Mouse (Mus musculus): ENCODE data around the gene Scube2.

The Scube2 gene

DNA sequence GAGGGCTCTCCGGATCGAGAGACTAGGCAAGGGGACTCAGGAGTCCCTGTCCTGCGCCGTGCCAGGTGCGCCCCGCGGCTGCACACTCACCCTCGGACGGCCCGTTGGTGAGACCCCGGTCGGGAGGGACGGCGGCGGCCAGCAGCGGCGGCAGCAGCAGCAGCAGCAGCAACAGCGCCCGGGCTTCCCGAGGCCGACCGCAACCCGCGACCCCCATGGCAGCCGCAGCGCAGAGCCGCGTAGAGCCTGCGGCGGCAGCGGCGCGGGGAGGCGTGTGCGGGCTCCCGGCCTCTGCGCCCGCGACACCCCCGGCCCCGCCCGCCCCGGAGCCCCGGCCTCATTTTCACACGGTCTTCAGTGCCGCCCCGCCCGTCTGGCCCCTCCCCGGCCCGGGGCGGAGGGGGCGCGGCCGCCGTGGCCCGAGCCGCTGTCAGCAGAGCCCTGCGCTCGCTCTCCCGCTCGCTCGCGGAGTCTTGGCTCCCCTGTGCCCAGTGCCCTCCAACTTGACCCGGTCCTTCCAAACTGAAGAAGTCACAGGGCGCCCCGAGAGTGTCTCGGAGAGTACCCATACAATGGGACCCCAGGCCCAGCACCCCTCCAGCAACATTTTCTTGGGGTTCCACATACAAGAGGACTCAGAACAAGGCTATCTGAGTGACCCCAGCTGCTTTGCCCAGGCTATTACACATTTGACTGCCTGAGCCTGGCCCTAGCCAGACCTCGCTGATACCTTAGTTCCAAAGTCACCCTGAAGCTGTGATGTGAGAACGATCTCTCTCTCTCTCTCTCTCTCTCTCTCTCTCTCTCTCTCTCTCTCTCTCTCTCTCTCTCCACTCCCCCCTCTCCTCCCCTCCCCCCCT lies at the start of gene Scube2:
Gene Scube2, minus strand, starts transcription at position 310 of the 860 bp plus-strand sequence.
- DNase-seq (ENCODE audit: low spot score), result no peak

DNA sequence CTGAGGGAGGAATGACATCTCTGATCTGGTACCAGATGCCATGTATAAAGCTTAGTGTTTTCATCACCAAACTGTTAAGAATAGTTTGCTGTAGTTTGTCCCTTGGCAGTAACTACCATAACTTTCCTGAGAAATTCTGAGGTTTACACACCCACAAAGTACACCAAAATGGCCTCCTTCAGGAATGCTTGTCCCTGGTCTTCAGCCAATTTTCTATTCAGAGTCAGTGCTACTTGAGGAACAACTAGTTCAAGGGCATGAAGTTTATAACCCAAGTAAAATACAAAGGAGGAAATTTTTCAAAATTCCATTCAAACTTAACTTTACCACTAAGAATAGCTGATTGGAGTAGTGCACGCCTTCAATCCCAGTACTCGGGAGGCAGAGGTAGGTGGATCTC lies 40.7 kb upstream of the Scube2 start:
- DNase-seq (ENCODE audit: low spot score), result no peak

DNA sequence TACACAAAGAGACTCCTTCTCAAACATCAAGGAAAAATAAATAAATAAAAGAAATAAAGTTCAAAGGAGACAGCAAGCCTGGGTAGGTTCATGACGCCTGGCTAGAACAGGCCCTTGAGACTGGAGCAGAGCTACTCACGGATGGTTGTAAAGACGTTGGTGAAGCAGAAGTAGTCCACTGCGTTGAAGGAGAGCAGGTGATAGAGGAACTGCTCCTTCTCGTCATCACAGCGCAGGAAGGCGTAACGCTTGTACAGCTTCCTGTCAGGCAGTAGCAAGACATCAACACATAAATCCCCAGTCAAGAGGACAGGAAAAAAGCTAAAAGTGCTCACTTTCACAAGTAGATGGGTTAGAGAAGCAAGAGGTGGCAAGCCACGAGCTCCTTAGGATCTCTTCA lies 35.4 kb upstream of the Scube2 start:
- DNase-seq (ENCODE audit: low spot score), result no peak

DNA sequence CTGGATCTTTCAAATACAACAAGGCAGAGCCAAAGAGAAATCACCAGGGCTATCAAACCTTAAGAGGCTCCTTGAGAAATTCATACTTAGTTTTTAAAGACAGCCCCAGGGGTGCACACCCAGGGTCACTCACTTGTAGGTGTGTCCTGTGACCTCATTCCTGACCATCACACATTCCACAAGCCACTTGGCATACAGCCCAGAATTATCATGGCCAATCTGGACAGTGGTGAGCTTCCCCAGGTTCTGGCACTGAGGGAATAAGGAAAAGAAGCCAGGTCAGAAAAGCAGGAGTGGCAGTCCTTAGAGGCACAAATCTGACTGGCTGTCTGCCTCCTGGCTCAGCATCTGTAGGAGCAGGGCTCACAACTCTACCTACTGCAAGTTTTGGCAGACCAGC lies 33.4 kb upstream of the Scube2 start:
- DNase-seq (ENCODE audit: low spot score), result no peak

DNA sequence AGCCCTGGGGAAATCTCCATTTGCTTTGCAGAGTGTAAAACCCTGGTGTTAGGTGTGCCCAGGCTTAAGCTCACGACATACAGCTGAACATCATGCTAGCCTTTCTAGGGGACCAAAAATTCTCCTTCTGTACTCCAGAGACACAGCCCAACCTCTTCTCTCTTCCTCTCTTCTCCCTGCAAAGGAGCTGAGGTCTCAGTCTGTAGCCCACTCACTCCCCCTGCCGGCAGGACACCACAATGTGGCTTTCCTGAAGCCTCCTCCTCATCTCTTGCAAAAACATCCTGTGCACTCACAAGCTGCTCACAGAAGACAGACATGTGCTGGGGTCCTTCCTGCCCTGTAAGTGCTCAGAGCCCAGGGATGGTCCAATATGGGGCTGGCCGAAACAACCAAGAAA lies 27.1 kb upstream of the Scube2 start:
- peak; percentile 47 for DNase-seq (ENCODE audit: low spot score)

DNA sequence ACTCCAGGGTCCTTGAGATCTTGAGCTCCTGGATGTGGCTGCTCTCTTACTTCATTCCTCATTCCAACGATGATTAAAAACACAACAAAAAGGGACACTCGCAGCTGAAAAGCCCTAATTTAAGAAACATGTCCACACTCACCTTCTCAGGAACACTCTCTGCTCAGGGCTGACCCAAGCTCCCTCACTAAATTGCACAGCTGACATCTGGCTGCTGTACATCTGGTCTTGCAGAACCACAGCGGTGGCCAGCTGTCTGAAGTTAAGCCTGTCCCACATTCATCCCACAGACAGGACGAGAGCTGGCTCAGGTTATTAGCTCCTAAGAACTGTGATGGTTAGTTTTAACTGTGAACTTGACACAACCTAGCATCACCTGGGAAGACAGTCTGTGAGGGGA lies 26.3 kb upstream of the Scube2 start:
- no peak for DNase-seq (ENCODE audit: low spot score)

DNA sequence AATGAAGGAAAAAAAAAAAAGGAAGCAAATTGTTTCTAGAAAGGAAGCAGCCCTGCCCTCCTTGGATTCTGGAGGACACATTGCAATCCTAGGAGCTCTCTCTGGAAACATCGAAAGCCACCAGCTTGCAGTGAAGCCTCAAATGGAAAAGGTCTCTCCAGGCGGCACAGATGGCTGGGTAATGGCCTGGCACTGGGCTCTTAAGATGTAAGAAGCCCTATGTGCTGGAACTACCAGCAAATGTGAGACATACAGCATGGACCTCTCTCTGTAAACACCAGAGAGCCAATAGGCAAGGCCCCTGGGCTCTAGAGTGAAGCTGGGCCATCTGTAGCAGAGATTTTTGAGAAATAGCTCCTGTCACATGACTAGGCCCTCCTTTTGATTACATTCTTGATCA lies 24.8 kb upstream of the Scube2 start:
- no peak for DNase-seq (ENCODE audit: low spot score)

DNA sequence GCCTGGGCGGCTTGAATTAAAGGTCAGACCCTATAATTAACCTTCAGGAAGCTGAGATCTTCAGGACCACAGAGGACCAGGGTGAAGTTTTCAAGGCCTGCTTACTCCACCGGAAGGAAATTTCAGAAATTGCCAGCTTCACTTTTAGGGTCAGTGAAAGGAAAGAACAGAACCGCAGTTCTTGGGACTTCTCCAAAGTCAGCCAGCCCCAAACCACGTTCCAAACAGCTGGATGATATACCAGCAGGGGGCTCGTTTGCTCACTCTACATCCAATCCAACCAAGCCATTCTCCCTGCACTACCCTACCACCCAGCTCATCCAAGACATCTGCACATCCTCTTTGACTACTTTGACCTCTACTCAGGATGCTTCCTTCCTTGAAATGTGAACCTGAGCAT lies 23.8 kb upstream of the Scube2 start:
- DNase-seq (ENCODE audit: low spot score), result no peak

DNA sequence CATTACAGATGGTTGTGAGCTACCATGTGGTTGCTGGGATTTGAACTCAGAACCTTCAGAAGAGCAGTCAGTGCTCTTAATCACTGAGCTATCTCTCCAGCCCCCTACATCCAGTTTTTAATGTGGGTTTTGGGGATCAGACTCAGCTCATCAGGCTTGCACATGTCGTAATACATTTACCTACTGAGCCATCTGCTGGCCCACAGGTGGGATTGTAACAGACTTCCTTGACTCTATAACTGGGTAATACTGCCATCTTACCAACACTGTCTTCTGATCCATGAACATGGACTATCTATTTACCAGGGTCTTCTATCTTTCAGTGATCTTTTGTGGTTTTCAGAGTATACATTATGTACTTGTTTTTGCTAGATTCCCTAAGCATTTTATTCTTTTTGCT lies 20.8 kb upstream of the Scube2 start:
- DNase-seq (ENCODE audit: low spot score), result no peak

DNA sequence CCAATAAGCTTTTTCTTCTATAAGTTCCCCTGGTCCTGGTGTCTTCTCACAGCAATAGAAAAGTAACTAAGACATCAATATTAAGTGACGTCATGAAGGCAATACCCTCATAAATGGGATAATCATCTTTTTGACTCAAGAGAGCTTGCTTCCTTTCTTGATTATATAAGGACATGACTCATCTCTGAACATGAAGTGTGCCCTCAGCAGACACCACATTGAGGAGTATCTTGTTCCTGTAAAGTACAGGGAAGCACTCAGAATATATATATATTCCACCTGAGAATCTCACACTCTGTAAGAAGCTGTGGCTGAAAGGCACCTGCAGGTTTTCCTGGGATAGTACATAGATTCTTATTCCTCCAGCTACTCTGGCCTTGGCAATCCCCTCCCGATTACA lies 17.1 kb upstream of the Scube2 start:
- no peak for DNase-seq (ENCODE audit: low spot score)

DNA sequence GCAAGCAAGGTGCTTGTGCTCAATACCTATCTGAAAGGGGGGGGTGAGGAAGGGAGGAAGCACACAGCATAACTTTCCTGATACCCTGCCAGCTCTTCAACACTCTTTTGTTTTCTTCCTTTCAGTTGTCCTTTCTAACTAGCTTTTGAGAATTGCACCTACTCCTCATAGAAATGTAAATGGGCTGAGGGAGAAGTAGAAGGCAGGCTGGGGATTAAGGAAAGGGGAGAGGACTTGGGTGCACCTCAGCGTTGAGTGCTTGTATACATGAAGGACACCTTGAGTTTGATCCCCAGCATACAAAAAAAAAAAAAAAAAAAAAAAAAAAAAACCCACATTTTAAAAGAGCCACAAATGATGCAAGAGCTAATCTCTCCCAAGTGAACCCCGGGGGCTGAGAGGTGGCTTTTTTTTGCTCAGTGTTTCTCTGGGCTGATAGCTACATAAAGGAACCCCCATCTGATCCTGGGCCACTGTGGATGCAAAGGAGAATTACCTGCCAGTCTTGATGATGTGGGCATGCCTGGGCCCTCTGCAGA lies 16.2 kb upstream of the Scube2 start:
- DNase-seq (ENCODE audit: low spot score), result no peak

DNA sequence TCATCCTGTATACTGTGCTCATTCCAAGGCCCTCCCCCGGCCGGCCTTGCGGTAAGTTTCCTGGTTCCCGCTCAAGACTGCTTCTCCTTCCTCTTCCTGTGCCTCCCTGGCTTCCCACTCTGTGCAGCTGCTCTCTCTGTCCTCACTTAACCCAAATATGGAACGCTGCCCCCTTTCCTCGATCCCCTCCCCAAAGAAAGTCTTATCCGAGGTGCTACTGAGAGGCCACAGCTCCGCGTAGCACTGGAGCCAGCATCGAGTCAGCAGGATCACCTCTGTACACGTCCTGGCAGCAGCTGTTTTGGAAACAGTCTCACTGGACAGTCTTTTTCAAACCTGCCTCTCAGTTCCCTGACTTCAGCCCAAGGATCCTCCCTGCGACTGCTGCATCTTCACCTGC lies 13.7 kb upstream of the Scube2 start:
- DNase-seq (ENCODE audit: low spot score), result no peak

DNA sequence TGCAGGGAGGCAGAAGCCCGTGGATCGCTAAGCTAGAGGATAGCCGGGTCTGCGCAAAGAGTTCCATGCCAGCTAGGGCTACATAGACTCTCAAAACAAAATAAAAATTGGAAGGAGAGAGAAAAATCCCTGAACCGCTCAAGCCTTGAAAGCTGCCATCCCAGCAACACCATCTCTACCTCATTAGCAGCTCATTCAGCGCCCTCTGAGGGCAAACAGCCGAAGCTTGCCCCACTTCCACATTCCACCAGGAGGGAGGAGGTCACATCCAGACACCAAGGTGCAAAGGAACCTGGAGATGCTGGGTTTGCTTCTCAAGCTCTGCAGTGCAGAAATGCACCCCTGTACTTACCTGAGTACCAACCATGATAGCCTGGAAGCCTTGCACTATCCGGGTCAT lies 10.6 kb upstream of the Scube2 start:
- DNase-seq (ENCODE audit: low spot score), result no peak

DNA sequence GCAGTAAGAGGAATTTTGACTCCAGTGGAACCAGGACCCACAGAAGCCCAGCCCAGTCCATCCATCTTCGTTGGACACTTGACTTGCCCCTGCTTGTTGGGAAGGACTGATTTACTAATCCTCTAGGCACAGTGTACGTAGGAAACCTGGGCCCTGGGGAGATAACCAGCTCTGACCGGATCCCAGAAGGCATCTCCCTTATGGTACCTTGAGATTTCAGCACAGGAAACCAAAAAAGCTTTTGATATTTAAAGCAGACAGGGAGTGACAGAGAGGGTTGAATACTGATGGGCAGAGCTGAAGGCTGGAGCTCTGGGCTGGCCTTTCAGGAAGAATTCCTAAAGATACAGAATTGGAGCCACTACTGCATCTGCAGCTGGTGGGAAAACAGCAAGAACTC lies 10.1 kb upstream of the Scube2 start:
- DNase-seq (ENCODE audit: low spot score), result no peak

DNA sequence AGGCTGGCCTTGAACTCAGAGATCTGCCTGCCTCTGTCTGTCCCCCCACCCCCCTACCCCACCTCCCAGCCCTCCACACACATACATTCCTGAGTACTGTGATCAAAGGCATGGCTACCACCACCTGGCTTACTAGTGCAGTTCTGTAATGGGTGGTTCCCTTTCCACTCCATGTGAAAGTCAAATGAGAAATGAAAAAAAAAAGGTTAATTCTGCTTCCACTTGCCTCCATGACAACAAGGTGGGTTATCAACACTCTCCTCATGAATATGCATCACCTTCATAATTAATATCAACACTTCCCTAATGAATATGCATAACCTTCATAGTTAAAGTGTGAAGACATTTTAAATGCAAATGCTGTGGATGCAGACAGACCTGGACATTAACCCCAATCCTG lies 9.6 kb upstream of the Scube2 start:
- no peak for DNase-seq (ENCODE audit: low spot score)

DNA sequence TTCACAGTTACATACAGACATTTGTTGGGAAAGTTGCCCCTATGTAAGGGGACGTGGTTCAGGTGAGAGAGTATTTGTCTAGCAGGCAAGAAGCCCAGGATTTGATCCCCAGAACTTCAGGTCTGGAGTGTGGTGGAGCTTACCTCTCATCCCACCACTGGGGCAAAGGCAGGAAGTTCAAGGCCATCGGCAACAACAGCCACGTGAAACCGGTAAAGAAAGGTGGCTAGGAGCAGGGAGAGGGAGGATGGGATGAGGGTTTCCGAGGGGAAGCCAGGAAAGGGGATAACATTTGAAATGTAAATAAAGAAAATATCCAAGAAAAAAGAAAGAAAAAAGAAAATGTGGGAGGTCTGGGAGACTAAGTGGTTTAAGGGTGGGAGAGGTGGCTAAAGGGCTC lies 7.7 kb upstream of the Scube2 start:
- DNase-seq (ENCODE audit: low spot score), result no peak

DNA sequence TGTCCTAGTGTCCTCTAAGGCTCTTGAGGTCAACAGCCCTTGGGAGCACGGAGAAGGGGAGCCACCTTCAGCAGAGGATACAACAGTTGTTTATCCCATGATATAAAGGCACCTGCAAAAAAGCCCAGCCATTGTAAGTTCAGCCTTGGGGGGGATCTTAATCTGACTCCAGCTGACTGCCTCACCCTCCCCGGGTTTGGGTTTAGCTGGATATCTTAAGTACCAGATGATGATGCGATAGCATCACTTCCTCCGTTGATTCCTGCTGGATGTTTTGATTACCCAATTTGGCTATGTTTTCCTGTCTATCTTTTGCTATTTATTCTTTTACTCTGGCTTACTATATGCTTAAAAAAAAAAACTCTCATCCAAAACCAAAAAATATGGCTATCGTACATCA lies 5.8 kb upstream of the Scube2 start:
- no peak for DNase-seq (ENCODE audit: low spot score)

DNA sequence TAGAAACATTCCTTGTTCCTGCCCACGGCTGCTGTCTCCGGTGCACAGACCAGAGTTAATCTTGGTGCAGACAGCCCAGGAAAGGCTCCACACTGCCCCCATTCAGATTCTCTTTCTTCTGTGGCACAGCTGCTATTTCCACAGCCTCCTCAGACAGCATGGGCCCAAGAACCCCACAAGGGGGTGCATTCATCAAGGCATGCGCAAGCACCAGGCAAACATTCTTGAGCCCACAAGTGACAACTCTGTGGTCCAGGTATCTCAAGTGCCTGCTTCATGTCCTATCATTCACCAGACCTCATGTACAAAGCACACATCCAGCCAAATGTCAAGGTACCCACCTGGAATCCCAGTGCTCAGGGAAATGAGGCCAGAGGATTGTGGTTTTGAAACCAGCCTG lies 3.0 kb upstream of the Scube2 start:
- DNase-seq (ENCODE audit: low spot score), result no peak

DNA sequence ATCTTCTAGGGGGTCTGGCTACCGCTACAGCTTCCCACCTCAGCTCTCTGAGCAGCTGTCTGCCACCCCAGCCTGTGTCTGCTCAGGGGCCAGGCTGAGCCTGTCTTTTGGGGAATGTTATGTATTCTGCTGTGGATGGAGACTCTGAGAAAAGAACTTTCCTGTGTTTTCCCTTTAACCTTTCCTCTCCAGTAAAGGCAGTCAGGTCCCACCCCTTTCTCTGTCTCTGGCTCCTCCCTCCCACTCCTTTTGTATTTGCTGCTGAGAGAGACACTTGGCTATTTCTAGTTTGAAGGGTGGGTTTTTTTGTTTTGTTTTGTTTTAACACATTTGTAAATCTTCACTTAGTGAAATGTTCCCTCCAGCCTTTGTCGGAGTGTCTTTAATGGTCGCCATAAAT lies 1.2 kb upstream of the Scube2 start:
- no peak for DNase-seq (ENCODE audit: low spot score)

DNA sequence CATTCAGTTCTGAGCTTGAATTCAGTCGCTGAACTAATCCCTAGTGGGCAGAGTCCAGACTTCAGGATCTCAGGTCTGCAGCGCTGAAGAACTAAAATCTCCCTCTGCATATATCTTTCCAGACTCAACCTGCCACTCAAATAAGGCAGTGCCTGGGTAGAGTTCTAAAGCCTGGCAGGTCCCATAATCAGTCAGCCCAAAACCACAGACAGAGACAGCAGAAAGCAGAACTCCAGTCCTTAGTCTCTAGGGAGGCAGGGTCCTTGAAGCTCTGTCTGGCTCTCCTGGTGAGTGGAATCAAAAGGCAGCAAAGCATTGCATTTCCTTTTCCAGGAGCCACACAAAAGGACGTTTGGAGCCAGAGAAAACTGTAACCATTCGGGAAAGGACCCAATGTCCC lies 1.9 kb downstream of the Scube2 start:
- DNase-seq (ENCODE audit: low spot score), result no peak

DNA sequence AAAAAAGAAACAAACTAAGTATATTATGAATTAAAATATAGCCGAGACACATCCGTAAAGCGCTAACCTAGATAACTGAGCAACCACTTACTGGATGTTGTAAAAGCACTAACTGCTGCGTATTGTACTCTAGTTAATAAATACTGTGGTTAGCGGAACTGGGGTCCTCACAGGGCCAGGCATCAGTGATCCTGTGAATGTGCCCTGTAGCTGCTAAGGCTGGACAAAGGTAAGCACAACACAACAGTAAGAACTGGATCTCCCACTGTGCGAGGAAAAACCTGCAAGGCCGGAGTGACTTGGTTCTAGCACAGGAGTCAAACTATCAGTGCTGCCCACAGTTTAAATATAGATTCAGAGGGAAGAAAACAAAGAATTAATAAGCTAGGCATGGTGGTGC lies 5.3 kb downstream of the Scube2 start:
- no peak for DNase-seq (ENCODE audit: low spot score)

DNA sequence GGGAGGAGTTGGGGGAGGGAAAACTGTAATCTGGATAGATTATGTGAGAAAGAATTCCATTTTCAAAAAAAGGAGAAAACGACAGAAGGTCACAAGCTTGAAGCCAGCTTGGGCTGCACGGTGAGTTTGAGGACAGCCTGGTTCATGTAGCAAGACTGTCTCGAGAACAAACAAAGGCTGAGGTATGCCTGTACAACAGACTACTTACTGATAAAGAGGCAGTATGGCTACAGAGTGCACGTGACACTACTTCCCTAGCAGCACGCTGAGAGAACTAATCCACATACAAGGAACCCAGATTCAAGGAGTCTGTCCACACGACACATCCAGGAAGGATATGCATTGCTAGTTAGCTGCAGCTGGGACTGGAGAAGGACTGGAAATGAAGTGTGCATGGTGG lies 6.1 kb downstream of the Scube2 start:
- DNase-seq (ENCODE audit: low spot score), result no peak

DNA sequence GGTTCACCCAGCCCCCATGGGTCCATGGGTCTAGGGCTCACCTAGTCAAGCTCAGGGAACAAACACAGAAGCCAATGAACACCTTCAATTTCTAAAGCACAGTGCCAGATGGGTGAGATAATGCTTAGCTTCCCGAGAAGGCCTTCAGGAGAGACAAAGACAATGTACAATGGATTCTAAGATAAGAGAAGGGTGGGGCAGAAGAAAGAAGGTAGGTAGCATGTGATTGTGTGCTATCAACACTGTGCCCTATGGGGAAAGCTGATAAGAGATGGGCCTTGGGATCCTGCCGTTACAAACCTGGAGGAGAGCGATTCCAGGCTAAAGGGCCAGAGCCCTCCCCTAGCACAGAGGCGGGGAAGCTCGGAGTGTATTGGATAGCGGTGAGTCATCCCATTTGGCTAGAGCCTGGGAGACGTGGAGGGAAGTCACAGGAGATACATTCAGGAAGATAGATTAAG lies 12.7 kb downstream of the Scube2 start:
- DNase-seq (ENCODE audit: low spot score), result peak; percentile 36

DNA sequence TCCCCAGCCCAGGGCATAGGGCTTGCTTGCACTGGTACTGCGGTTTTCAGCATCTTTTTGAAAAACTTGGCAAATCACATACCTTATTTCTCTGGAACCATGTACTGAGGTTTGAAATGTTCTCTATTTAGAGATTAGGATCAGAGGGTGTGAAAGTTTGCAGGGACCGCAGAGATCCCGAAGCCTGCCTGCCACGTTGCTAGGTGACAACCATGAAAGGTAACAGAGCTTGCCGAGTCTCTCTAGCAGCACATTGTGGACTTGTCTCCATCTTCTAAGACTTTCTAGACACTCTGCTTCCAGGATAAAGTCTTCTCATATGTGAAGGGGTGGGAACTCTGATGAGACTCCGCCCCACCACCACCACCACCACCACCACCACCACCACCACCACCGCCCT lies 13.5 kb downstream of the Scube2 start:
- DNase-seq (ENCODE audit: low spot score), result no peak

Measured in c-Kit-positive CD71-positive TER-119-positive erythroid progenitor cells, embryonic 14.5 days (primary cell).